Comparison of ENCODE assay signal across 23 mouse cellular contexts in the genomic region with DNA sequence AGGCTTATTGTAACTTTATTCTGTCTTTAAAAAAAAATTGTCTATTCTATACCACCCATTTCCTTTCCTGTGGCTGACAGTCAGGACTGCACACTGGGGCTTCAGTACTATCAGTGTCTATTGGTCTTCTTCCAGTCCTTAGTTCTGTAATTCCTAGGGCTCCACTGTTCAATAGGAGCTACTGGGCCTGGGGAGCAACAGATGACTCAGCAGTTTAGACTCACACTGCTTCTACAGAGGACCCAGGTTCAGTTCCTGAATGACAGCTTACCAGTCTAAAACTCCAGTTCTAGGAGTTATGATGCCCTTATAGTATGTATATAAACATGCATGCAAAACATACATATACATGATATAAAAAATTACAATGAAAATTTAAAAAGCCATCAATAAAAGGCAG.
"Had no signal": no experiment of that assay in that cellular context is flagged by ENCODE, and none has a peak within 500 bp of the region (broad histone marks: within the 10 kb centered on the region; RNA-seq: fewer than 3 reads in every experiment).

No protein-coding gene starts in this region.

- H3K9me3 ChIP-seq: limb, embryonic 12.5 days; limb, embryonic 15.5 days; liver, embryonic 13.5 days; midbrain, embryonic 12.5 days; neural tube, embryonic 13.5 days; stomach, embryonic 15.5 days had no signal

- H3K27me3 ChIP-seq: limb, embryonic 12.5 days; limb, embryonic 15.5 days; liver, embryonic 13.5 days; midbrain, embryonic 12.5 days; neural tube, embryonic 13.5 days; stomach, embryonic 15.5 days had no signal

- H3K9ac ChIP-seq: limb, embryonic 12.5 days; limb, embryonic 15.5 days; liver, embryonic 13.5 days; midbrain, embryonic 12.5 days; neural tube, embryonic 13.5 days; stomach, embryonic 15.5 days had no signal

- ATAC-seq: midbrain, embryonic 16.5 days had no signal

- H3K4me1 ChIP-seq: limb, embryonic 12.5 days; limb, embryonic 15.5 days; liver, embryonic 13.5 days; midbrain, embryonic 12.5 days; neural tube, embryonic 13.5 days; stomach, embryonic 15.5 days had no signal

- H3K27ac ChIP-seq: kidney, postnatal 0 days; layer of hippocampus, adult 2 months; limb, embryonic 12.5 days; limb, embryonic 15.5 days; liver, embryonic 13.5 days; macrophage; midbrain, embryonic 12.5 days; neural tube, embryonic 13.5 days; stomach, embryonic 15.5 days had no signal

- H3K4me3 ChIP-seq: layer of hippocampus, adult 2 months; limb, embryonic 12.5 days; limb, embryonic 15.5 days; liver, embryonic 13.5 days; midbrain, embryonic 12.5 days; myocyte; neural tube, embryonic 13.5 days; stomach, embryonic 15.5 days had no signal

- H3K4me2 ChIP-seq: limb, embryonic 12.5 days; limb, embryonic 15.5 days; liver, embryonic 13.5 days; midbrain, embryonic 12.5 days; neural tube, embryonic 13.5 days; stomach, embryonic 15.5 days had no signal

- DNase-seq: kidney, adult 2 months; kidney, postnatal 25 days; layer of hippocampus, adult 9-11 months; layer of hippocampus, postnatal 36 days; left cerebral cortex, postnatal 4 days; liver, embryonic 13.5 days; lung, adult 2 months; lung, postnatal 14 days; retina, postnatal 1 day; right cerebral cortex, postnatal 25 days; spleen, adult 18-20 months; thymus, adult 18-20 months; thymus, postnatal 4 days had no signal
